Mouse (Mus musculus): Measurements from ENCODE around the gene Pnkd.

- TF ChIP-seq EP300 (IDR thresholded peaks at IDR 0.05; ENCODE audit: low read length) = no peak
- TF ChIP-seq JUND (conservative IDR thresholded peaks at IDR 0.05; ENCODE audit: low read depth, low read length) = no peak
Measured at GRCm38 (mm10) chr1:74338626-74339025, 53.9 kb downstream of the Pnkd start.
